Mouse (Mus musculus) mesoderm, embryonic 11.5 days (tissue): ENCODE results near the gene Ndufs2.

Experiments used
- DNase-seq: peaks from one replicate; pipeline ENCODE4 v3.0.0-alpha.2; 2012; ENCODE audit warnings: low read depth, low spot score

Gene Ndufs2

GRCm38 (mm10) chr1:171250680-171251593 lies at the start of gene Ndufs2:
TSS of gene Ndufs2 (minus strand) at chr1:171251388.
- DNase-seq, result no peak

- no peak for DNase-seq
These were observed 47.0 kb upstream of the Ndufs2 start for GRCm38 (mm10) chr1:171298226-171298625.

- DNase-seq, result no peak
These were observed 43.8 kb upstream of the Ndufs2 start for GRCm38 (mm10) chr1:171295063-171295402.

GRCm38 (mm10) chr1:171294298-171295062 lies 43.3 kb upstream of the Ndufs2 start, which contains the start of gene Ufc1:
TSS of gene Ufc1 (minus strand) at chr1:171295024.
- peak; percentile 86 for DNase-seq

GRCm38 (mm10) chr1:171293906-171294297 lies 42.7 kb upstream of the Ndufs2 start:
- DNase-seq, result no peak

GRCm38 (mm10) chr1:171293351-171293750 lies 42.2 kb upstream of the Ndufs2 start:
- DNase-seq, result no peak

GRCm38 (mm10) chr1:171288328-171288727 lies 37.1 kb upstream of the Ndufs2 start:
- DNase-seq, result no peak

GRCm38 (mm10) chr1:171287136-171288081 lies 36.2 kb upstream of the Ndufs2 start, which contains the start of gene Usp21:
TSS of gene Usp21 (minus strand) at chr1:171287991.
- DNase-seq, result peak; percentile 94

GRCm38 (mm10) chr1:171286517-171286916 lies 35.3 kb upstream of the Ndufs2 start:
- DNase-seq, result no peak

- DNase-seq, result no peak
These were observed 34.1 kb upstream of the Ndufs2 start for GRCm38 (mm10) chr1:171285096-171285892.

GRCm38 (mm10) chr1:171284491-171284890 lies 33.3 kb upstream of the Ndufs2 start:
- no peak for DNase-seq

GRCm38 (mm10) chr1:171283188-171284160 lies 32.3 kb upstream of the Ndufs2 start:
- DNase-seq, result no peak

- no peak for DNase-seq
These were observed 31.1 kb upstream of the Ndufs2 start for GRCm38 (mm10) chr1:171282086-171282805.

- DNase-seq, result peak; percentile 78
These were observed 30.3 kb upstream of the Ndufs2 start for GRCm38 (mm10) chr1:171281528-171281923.

- peak; percentile 96 for DNase-seq
These were observed 29.8 kb upstream of the Ndufs2 start, which contains the start of gene Ppox for GRCm38 (mm10) chr1:171280916-171281527. TSS of gene Ppox (minus strand) at chr1:171281186.

- no peak for DNase-seq
These were observed 29.2 kb upstream of the Ndufs2 start for GRCm38 (mm10) chr1:171280250-171280915.

GRCm38 (mm10) chr1:171279721-171280120 lies 28.5 kb upstream of the Ndufs2 start:
- no peak for DNase-seq
